Mouse (Mus musculus) intestine, postnatal 0 days (tissue): ENCODE data around the gene Cdh11. TPM values are rescaled to one million over a fixed set of nuclear protein-coding genes. Genes with fewer than 3 reads are reported as not detected.

Experiments used
- ATAC-seq: fragments of 200-750 bp; cut with Nextera tagmentation; 2 replicates; pipeline ENCODE4 v1.8.0; 2017; ENCODE audit warnings: mild to moderate bottlenecking, moderate TSS enrichment, moderate library complexity
- H3K27ac ChIP-seq: fragments of 300-500 bp; sonication (generic); 2 replicates; pipeline ENCODE4 v1.5.1; 2014; ENCODE audit warnings: mild to moderate bottlenecking, low read depth, low read length, moderate library complexity
- H3K27me3 ChIP-seq: fragments of 300-500 bp; sonication (generic); replicated peaks from 2 replicates; pipeline ENCODE4 v1.6.1; 2014; ENCODE audit warnings: low read length, mixed read lengths; ENCODE audit not compliant: control insufficient read depth, insufficient read depth
- H3K36me3 ChIP-seq: fragments of 300-500 bp; sonication (generic); 2 replicates; pipeline ENCODE4 v1.6.1; 2014; ENCODE audit warnings: mild to moderate bottlenecking, moderate library complexity; ENCODE audit not compliant: control insufficient read depth, insufficient read depth
- H3K4me1 ChIP-seq: fragments of 300-500 bp; sonication (generic); replicated peaks from 2 replicates; pipeline ENCODE4 v1.6.1; 2014; ENCODE audit warnings: antibody characterized with exemption, low read length, mixed read lengths; ENCODE audit not compliant: control insufficient read depth, insufficient read depth
- H3K4me2 ChIP-seq: fragments of 300-500 bp; sonication (generic); replicated peaks from 2 replicates; pipeline ENCODE4 v1.6.1; 2014; ENCODE audit warnings: low read depth, mild to moderate bottlenecking, moderate library complexity
- H3K4me3 ChIP-seq: fragments of 300-500 bp; sonication (generic); 2 replicates; pipeline ENCODE4 v1.5.1; 2014; ENCODE audit warnings: low read depth, low read length
- H3K9ac ChIP-seq: fragments of 300-500 bp; sonication (generic); 2 replicates; pipeline ENCODE4 v1.6.1; 2014; ENCODE audit warnings: mild to moderate bottlenecking, low read depth, low read length
- H3K9me3 ChIP-seq: fragments of 300-500 bp; sonication (generic); 2 replicates; pipeline ENCODE4 v1.6.1; 2016; ENCODE audit warnings: mixed run types; ENCODE audit not compliant: control insufficient read depth
- CTCF ChIP-seq: sonication (generic); IDR thresholded peaks from 2 replicates; pipeline ENCODE4 v1.5.1; 2016; ENCODE audit warnings: low read depth, mild to moderate bottlenecking, control low read depth, antibody characterized with exemption, moderate library complexity
- WGBS: fragments of 180-500 bp; shearing (Covaris S2); extraction: QIAGEN DNeasy Blood & Tissue Kit; methylation state at CpG from one replicate; pipeline ENCODE4 v1.1.7; 2014; 5-methylcytosine and 5-hydroxymethylcytosine counted together
- microRNA-seq: library from miRNA; unstranded; fragments of <30 nt; microRNA quantifications from one replicate; pipeline ENCODE4, GENCODE M21; 2016
- polyA plus RNA-seq: library from polyadenylated mRNA; unstranded; fragments of >200 nt; fragmentation: Nextera tagmentation; extraction: Ambion mirVana; gene quantifications from 2 replicates; pipeline ENCODE4 v1.2.1, GENCODE M21; 2015

Cdh11 gene
- polyA plus RNA-seq, 1 experiment from 2014 or later, result 20.9 TPM

DNA sequence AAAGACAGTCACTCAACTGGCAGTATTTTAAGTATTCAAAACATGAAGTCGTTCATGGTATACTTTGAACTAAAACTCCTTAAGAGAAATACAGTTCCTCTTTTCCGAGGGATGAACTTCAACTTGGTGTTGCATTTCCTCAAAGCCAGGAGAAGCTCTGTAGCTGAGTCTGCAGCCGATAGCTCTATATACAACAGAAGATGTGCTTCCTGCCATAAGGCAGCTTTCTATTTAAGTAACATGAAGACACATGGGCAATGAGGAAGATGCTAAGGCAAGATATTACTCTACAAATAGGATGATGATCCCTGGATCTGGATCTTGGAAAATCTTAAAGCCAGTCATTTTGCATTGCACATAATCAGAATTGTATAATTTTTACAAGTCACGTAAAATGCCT is 133.5 kb downstream of the Cdh11 start:
- peaks cover 6% of the 10 kb centered on the region; the same call in 1 of the 2 replicates for H3K36me3 ChIP-seq
- no peak overlapping the region for H3K9ac ChIP-seq
- H3K27ac ChIP-seq, result no peak overlapping the region
- no peak for TF ChIP-seq CTCF
- H3K9me3 ChIP-seq, result no peaks in the 10 kb centered on the region
- no peaks in the 10 kb centered on the region for H3K27me3 ChIP-seq
- H3K4me3 ChIP-seq, result no peak overlapping the region
- H3K4me2 ChIP-seq, result no peak overlapping the region
- 87% methylated on average over 4 of the region's 4 CpGs for WGBS
- ATAC-seq, result no peak
- H3K4me1 ChIP-seq, result no peaks in the 10 kb centered on the region

- Histone ChIP-seq H3K36me3 (no peaks in the 10 kb centered on the region), H3K27ac (no peak overlapping the region), H3K27me3 (no peaks in the 10 kb centered on the region), H3K9me3 (no peaks in the 10 kb centered on the region), H3K4me2 (no peak overlapping the region), H3K4me3 (no peak overlapping the region), H3K9ac (no peak overlapping the region), H3K4me1 (no peaks in the 10 kb centered on the region)
- ATAC-seq, result no peak
- no peak for TF ChIP-seq CTCF
- WGBS, result 60% methylated on average over 3 of the region's 3 CpGs
These were observed 158.3 kb downstream of the Cdh11 start for GRCm38 (mm10) chr8:102627151-102627550.

DNA sequence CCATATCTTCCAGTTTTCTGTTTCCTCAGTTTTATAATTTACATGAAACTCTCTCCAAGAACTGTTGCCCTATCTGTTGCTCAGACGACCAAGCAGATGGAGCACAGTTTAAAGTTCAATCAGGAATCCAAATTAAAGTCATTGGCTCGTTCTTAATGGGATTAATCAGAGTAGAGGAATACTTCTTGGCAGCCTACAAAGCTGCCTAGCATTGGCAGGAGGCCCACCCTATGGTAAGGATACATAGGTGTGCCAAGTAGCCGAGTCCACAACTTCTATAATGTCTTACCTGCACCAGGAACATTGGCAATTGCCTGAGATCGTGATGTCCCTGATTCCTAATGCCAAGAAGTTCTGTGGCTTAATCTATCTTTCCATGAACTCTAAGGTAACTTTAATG is 173.3 kb downstream of the Cdh11 start:
- H3K9me3 ChIP-seq, result no peaks in the 10 kb centered on the region
- H3K27me3 ChIP-seq, result no peaks in the 10 kb centered on the region
- no peak overlapping the region for H3K9ac ChIP-seq
- TF ChIP-seq CTCF, result no peak
- H3K4me2 ChIP-seq, result no peak overlapping the region
- ATAC-seq, result no peak
- H3K27ac ChIP-seq, result no peak overlapping the region
- 75% methylated on average over 4 of the region's 4 CpGs for WGBS
- no peaks in the 10 kb centered on the region for H3K4me1 ChIP-seq
- H3K36me3 ChIP-seq, result no peaks in the 10 kb centered on the region
- no peak overlapping the region for H3K4me3 ChIP-seq

DNA sequence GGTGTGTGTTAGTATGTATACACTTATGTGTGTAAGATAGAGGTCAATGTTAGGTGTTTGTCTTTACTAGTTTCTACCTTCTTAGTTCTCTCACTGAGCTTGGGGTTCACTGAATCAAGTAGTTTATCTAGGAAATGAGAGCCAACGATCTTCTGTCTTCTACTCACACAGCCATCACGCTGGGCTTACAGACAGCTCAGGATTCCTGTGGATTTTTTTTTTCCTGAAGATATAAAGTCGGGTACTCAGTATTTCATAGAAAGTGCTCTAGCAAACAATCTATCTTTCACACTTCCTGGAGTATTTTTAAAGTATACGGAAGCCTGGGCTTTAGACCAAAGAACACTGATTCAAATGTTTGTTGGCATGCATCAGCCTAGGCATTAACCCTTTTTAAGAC is 184.1 kb downstream of the Cdh11 start:
- 49% methylated on average over 4 of the region's 4 CpGs for WGBS
- Histone ChIP-seq H3K36me3 (no peaks in the 10 kb centered on the region), H3K9ac (no peak overlapping the region), H3K27ac (no peak overlapping the region), H3K4me3 (no peak overlapping the region), H3K4me2 (no peak overlapping the region), H3K9me3 (no peaks in the 10 kb centered on the region), H3K27me3 (no peaks in the 10 kb centered on the region), H3K4me1 (no peaks in the 10 kb centered on the region)
- ATAC-seq, result no peak
- TF ChIP-seq CTCF, result no peak

- Histone ChIP-seq H3K9ac (no peak overlapping the region), H3K27ac (no peak overlapping the region), H3K4me2 (no peak overlapping the region), H3K4me1 (no peaks in the 10 kb centered on the region), H3K9me3 (no peaks in the 10 kb centered on the region), H3K27me3 (no peaks in the 10 kb centered on the region), H3K4me3 (no peak overlapping the region), H3K36me3 (no peaks in the 10 kb centered on the region)
- TF ChIP-seq CTCF, result no peak
- WGBS, result 12% methylated on average over 3 of the region's 3 CpGs
- no peak for ATAC-seq
These were observed 188.9 kb downstream of the Cdh11 start for GRCm38 (mm10) chr8:102596523-102596922.

DNA sequence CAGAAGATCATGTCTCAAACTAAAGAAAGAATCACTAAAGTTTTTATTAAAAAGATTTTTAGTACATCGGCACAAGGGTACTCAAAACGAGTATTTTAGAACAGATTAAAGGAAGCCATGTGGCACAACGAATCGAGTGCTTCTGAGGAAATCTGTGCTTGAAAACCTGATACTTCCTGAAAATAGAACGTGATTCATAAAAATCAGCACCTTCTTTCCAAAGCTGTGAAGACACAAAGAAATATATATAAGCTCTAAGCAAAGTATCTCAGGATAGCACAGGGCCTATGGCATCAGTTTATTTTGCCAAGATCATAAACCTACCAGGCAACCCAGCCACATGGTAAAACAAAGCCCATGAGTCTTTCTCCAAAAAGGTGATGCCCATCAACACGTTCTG is 191.5 kb downstream of the Cdh11 start:
- TF ChIP-seq CTCF, result no peak
- no peaks in the 10 kb centered on the region for H3K27me3 ChIP-seq
- H3K27ac ChIP-seq, result no peak overlapping the region
- no peak overlapping the region for H3K4me2 ChIP-seq
- WGBS, result 87% methylated on average over 6 of the region's 6 CpGs
- no peak for ATAC-seq
- no peak overlapping the region for H3K4me3 ChIP-seq
- no peak overlapping the region for H3K9ac ChIP-seq
- H3K9me3 ChIP-seq, result no peaks in the 10 kb centered on the region
- no peaks in the 10 kb centered on the region for H3K4me1 ChIP-seq
- no peaks in the 10 kb centered on the region for H3K36me3 ChIP-seq

Small RNAs within 50 kb of the gene (microRNA-seq; reads per million reads assigned to microRNA genes)
- gene Gm26301, result not detected
